Mouse (Mus musculus) liver, adult 2 months (tissue): ENCODE measurements around the gene Ptger1. TPM values are rescaled to one million over a fixed set of nuclear protein-coding genes. Genes with fewer than 3 reads are reported as not detected.

Experiments
- DNase-seq: peaks from one replicate; pipeline ENCODE4 v3.0.0-alpha.2; 2011; ENCODE audit warnings: low read depth, low spot score; ENCODE audit errors: extremely low read depth
- H3K27ac ChIP-seq: fragments of 200-500 bp; replicated peaks from 2 replicates; pipeline ENCODE4 v1.5.1; 2012; ENCODE audit warnings: low read depth, mild to moderate bottlenecking, control low read depth, inconsistent platforms, low read length; ENCODE audit not compliant: insufficient read depth
- H3K27me3 ChIP-seq: fragments of 200-500 bp; 2 replicates; pipeline ENCODE4 v1.6.1; 2012; ENCODE audit warnings: mild to moderate bottlenecking, moderate library complexity, low read length, inconsistent platforms; ENCODE audit not compliant: control insufficient read depth, insufficient read depth
- H3K36me3 ChIP-seq: fragments of 200-500 bp; 2 replicates; pipeline ENCODE4 v1.6.1; 2012; ENCODE audit warnings: low read length, inconsistent platforms; ENCODE audit not compliant: control insufficient read depth, insufficient read depth
- H3K4me1 ChIP-seq: fragments of 200-500 bp; 2 replicates; pipeline ENCODE4 v1.6.1; 2011; ENCODE audit warnings: low read length; ENCODE audit not compliant: control insufficient read depth, insufficient read depth
- H3K4me3 ChIP-seq: fragments of 200-500 bp; 2 replicates; pipeline ENCODE4 v1.5.1; 2011; ENCODE audit warnings: low read depth, mild to moderate bottlenecking, control low read depth, low read length, moderate library complexity; ENCODE audit not compliant: insufficient read depth
- H3K79me2 ChIP-seq: fragments of 200-500 bp; 2 replicates; pipeline ENCODE4 v1.6.1; 2012; ENCODE audit warnings: inconsistent platforms, mild to moderate bottlenecking, low read length, moderate library complexity; ENCODE audit not compliant: control insufficient read depth, insufficient read depth
- H3K9ac ChIP-seq: fragments of 200-500 bp; 2 replicates; pipeline ENCODE4 v1.6.1; 2012; ENCODE audit warnings: low read depth, mild to moderate bottlenecking, control low read depth, inconsistent platforms, low read length
- CTCF ChIP-seq: fragments of 200-500 bp; IDR thresholded peaks from 2 replicates; pipeline ENCODE4 v1.5.1; 2011; ENCODE audit warnings: low read depth, low read length, control low read depth
- POLR2A ChIP-seq: fragments of 200-500 bp; IDR thresholded peaks from 2 replicates; pipeline ENCODE4 v1.6.1; 2011; ENCODE audit warnings: low read length, control low read depth; ENCODE audit not compliant: insufficient read depth; ENCODE audit errors: extremely low read depth
- WGBS: fragments of 180-500 bp; shearing (Covaris S2); methylation state at CpG from one replicate; pipeline ENCODE4 v1.1.7; 2018; 5-methylcytosine and 5-hydroxymethylcytosine counted together
- polyA plus RNA-seq: library from polyadenylated mRNA; depleted of rRNA; stranded (reverse); fragments of >200 nt; gene quantifications from 2 replicates; pipeline ENCODE4 v1.2.3, GENCODE M21; 2012
- total RNA-seq: library from RNA; depleted of rRNA; stranded (reverse); fragments of >200 nt; gene quantifications from 2 replicates; pipeline ENCODE4 v1.2.3, GENCODE M21; 2014

Gene Ptger1
- total and polyA plus RNA-seq, 2 experiments: under 0.01 to 0.11 TPM

GRCm38 (mm10) chr8:83694369-83695160 lies 28.1 kb downstream of the Ptger1 start:
- TF ChIP-seq CTCF (no peak), POLR2A (no peak)
- peaks cover 14% of the 10 kb centered on the region; the same call in 1 of the 2 replicates for H3K79me2 ChIP-seq
- peaks cover 10% of the 10 kb centered on the region; the same call in 1 of the 2 replicates for H3K4me1 ChIP-seq
- peak overlapping the region; percentile 53; the same call in 1 of the 2 replicates for H3K27ac ChIP-seq
- no peaks in the 10 kb centered on the region for H3K27me3 ChIP-seq
- peaks cover 12% of the 10 kb centered on the region for H3K36me3 ChIP-seq
- H3K4me3 ChIP-seq: no peak overlapping the region
- no peak for DNase-seq
- no peak overlapping the region for H3K9ac ChIP-seq
- WGBS: 81% methylated on average over 11 of the region's 11 CpGs

DNA sequence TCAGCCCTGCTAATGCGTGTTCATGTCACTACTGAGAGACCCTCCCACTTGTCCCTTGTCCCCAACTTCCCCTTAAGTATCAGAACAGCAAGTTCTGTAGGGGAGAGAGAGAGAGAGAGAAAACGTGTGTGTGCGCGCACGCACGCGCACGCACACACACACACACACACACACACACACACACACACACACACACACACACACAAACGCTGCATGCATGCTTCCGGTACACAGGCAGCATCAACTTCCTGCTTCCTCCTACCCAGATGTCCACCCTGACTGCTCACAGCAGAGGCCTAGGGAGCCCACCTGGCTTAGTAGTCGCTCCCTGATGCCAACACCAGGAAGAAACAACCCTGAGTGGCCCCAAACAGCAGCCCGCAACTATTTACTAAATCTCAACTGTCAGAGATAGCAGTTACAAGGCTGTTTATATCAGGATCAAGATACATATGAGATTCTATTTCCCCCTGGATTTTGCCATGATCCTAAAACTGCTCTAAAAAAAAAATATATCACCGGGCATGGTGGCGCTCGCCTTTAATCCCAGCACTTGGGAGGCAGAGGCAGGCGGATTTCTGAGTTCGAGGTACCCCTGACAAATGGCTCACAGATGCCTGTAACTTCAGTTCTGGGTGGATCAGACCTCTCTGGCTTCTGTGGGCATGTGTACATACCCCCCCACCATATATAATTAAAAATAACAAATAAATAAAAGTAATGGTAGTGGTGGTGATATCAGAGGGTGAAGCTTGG lies 29.1 kb downstream of the Ptger1 start:
- no peak for TF ChIP-seq CTCF
- TF ChIP-seq POLR2A: no peak
- Histone ChIP-seq H3K27me3 (no peaks in the 10 kb centered on the region), H3K27ac (peak overlapping the region; percentile 53), H3K79me2 (peaks cover 14% of the 10 kb centered on the region; the same call in 1 of the 2 replicates), H3K36me3 (peaks cover 9% of the 10 kb centered on the region), H3K9ac (no peak overlapping the region), H3K4me3 (no peak overlapping the region), H3K4me1 (peaks cover 10% of the 10 kb centered on the region; the same call in 1 of the 2 replicates)
- no peak for DNase-seq
- 77% methylated on average over 17 of the region's 17 CpGs for WGBS

DNA sequence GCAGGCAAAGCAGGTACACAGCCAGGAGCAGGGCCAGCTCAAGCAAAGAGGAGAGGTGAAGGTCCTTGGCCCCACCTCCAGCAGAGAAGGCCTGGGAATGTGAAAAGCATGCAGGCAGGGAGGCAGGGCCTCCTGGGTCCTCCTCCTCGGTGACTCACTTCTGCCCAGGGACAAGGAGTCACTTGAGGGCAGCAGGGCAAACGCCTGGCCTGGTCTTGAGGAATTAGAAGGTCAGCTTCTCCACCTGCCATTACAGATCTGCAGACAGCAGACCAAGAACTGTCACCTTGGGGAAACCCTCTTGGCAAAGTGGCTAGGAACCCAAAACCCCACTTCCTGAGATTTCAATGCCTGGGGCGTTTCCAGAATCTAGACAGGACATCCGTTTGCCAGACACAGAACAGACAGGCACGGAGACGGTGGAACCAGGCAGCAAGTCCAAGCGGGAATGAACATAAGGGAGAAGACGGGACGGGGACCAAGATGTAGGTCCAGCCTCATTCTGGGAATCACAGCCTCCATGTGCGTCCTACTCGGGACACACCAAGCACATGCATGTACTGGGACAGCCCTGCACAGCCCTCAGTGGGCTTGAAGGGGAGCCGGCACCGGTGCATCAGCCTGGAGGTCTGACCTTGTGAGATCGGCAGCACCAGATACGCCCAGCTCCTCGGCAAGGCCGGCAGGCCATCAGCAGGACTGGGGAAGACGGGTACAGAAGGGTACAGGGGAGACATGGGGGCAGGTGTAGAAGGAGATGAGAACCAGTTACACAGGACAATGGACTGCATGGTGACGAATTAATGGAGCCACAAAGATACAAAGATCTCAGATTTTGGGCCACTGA lies 31.1 kb downstream of the Ptger1 start:
- Histone ChIP-seq H3K9ac (peak overlapping the region; percentile 99), H3K27me3 (no peaks in the 10 kb centered on the region), H3K79me2 (peaks cover 14% of the 10 kb centered on the region; the same call in 1 of the 2 replicates), H3K27ac (peak overlapping the region; percentile 49), H3K4me1 (peaks cover 10% of the 10 kb centered on the region; the same call in 1 of the 2 replicates), H3K36me3 (no peaks in the 10 kb centered on the region), H3K4me3 (peak overlapping the region; percentile 73)
- TF ChIP-seq CTCF (no peak), POLR2A (no peak)
- 53% methylated on average over 19 of the region's 19 CpGs for WGBS
- DNase-seq: peak; percentile 21

- H3K4me3 ChIP-seq: peak overlapping the region; percentile 73
- peak; percentile 34 for DNase-seq
- no peaks in the 10 kb centered on the region for H3K36me3 ChIP-seq
- peak overlapping the region; percentile 73 for H3K27ac ChIP-seq
- no peaks in the 10 kb centered on the region for H3K27me3 ChIP-seq
- peaks cover 10% of the 10 kb centered on the region; the same call in 1 of the 2 replicates for H3K4me1 ChIP-seq
- H3K79me2 ChIP-seq: peaks cover 14% of the 10 kb centered on the region; the same call in 1 of the 2 replicates
- peak overlapping the region; percentile 99 for H3K9ac ChIP-seq
- 8% methylated on average over 15 of the region's 15 CpGs for WGBS
- TF ChIP-seq POLR2A (no peak), CTCF (no peak)
These were observed 31.8 kb downstream of the Ptger1 start for GRCm38 (mm10) chr8:83698291-83698660.
